Mouse (Mus musculus) forebrain, embryonic 15.5 days (tissue): ENCODE data around the gene Apol8. TPM values are rescaled to one million over a fixed set of nuclear protein-coding genes. Genes with fewer than 3 reads are reported as not detected.

Experiments
- ATAC-seq: fragments of 200-750 bp; cut with Nextera tagmentation; replicated peaks from 2 replicates; pipeline ENCODE4 v1.8.0; 2017; ENCODE audit warnings: mild to moderate bottlenecking, moderate TSS enrichment, moderate library complexity
- H3K27ac ChIP-seq: fragments of 300-500 bp; sonication (generic); replicated peaks from 2 replicates; pipeline ENCODE4 v1.5.1; 2015; ENCODE audit warnings: mild to moderate bottlenecking, inconsistent platforms
- H3K27me3 ChIP-seq: fragments of 300-500 bp; sonication (generic); 2 replicates; pipeline ENCODE4 v1.6.1; 2015; ENCODE audit warnings: inconsistent platforms
- H3K36me3 ChIP-seq: fragments of 300-500 bp; sonication (generic); 2 replicates; pipeline ENCODE4 v1.6.1; 2015; ENCODE audit warnings: mild to moderate bottlenecking, inconsistent platforms
- H3K4me1 ChIP-seq: fragments of 300-500 bp; sonication (generic); 2 replicates; pipeline ENCODE4 v1.6.1; 2015; ENCODE audit warnings: inconsistent platforms
- H3K4me2 ChIP-seq: fragments of 300-500 bp; sonication (generic); replicated peaks from 2 replicates; pipeline ENCODE4 v1.6.1; 2015; ENCODE audit warnings: mild to moderate bottlenecking, inconsistent platforms
- H3K4me3 ChIP-seq: fragments of 300-500 bp; sonication (generic); 2 replicates; pipeline ENCODE4 v1.5.1; 2015; ENCODE audit warnings: mild to moderate bottlenecking, inconsistent platforms
- H3K9ac ChIP-seq: fragments of 300-500 bp; sonication (generic); replicated peaks from 2 replicates; pipeline ENCODE4 v1.6.1; 2015; ENCODE audit warnings: mild to moderate bottlenecking, inconsistent platforms
- H3K9me3 ChIP-seq: fragments of 300-500 bp; sonication (generic); 2 replicates; pipeline ENCODE4 v1.6.1; 2016; ENCODE audit warnings: inconsistent platforms
- WGBS: fragments of 180-500 bp; shearing (Covaris S2); methylation state at CpG from one replicate; pipeline ENCODE4 v1.1.7; 2015; ENCODE audit warnings: mixed read lengths; 5-methylcytosine and 5-hydroxymethylcytosine counted together
- polyA plus RNA-seq: library from polyadenylated mRNA; unstranded; fragments of >200 nt; fragmentation: Nextera tagmentation; extraction: Ambion mirVana; gene quantifications from 2 replicates; pipeline ENCODE4 v1.2.1, GENCODE M21; 2015

Apol8 gene
- polyA plus RNA-seq, 1 experiment from 2014 or later = not detected

GRCm38 (mm10) chr15:77782449-77783014, 25.7 kb upstream of the Apol8 start:
- Histone ChIP-seq H3K36me3 (peaks cover 67% of the 10 kb centered on the region), H3K4me3 (no peak overlapping the region)
- WGBS = 84% methylated on average over 11 of the region's 11 CpGs

GRCm38 (mm10) chr15:77775186-77775963, 18.6 kb upstream of the Apol8 start:
- Histone ChIP-seq H3K4me3 (no peak overlapping the region), H3K4me2 (no peak overlapping the region), H3K9ac (no peak overlapping the region), H3K9me3 (no peaks in the 10 kb centered on the region), H3K27ac (no peak overlapping the region), H3K36me3 (peaks cover 74% of the 10 kb centered on the region), H3K27me3 (no peaks in the 10 kb centered on the region), H3K4me1 (no peaks in the 10 kb centered on the region)
- WGBS = 67% methylated on average over 20 of the region's 20 CpGs
- ATAC-seq = no peak

More at GRCm38 (mm10) chr15:77782449-77783014, 25.7 kb upstream of the Apol8 start:
- no peak overlapping the region for H3K9ac ChIP-seq
- no peak overlapping the region for H3K27ac ChIP-seq
- no peaks in the 10 kb centered on the region for H3K4me1 ChIP-seq
- no peak overlapping the region for H3K4me2 ChIP-seq
- ATAC-seq = no peak
- no peaks in the 10 kb centered on the region for H3K27me3 ChIP-seq
- H3K9me3 ChIP-seq = no peaks in the 10 kb centered on the region

DNA sequence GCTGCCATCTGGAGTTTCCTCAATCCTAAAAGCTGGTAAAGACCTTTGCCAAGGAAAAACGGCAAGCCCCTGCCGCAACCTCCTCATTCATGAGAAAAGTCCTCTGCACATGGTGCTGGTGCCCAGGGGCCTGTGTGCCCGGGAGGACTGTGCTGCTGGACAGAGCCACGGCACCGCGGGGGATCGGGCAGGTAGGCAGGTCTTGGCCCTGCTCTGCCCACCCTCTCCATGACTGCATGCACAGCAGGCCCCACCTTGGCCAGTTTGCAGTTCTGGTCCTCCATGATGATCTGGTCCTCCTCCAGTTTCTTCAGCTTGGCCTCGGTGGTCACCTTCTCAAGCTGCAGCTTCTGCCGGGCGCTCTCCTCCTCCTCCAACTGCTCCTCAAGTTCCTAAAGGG, 17.5 kb upstream of the Apol8 start:
- Histone ChIP-seq H3K4me1 (no peaks in the 10 kb centered on the region), H3K36me3 (peaks cover 84% of the 10 kb centered on the region), H3K9me3 (no peaks in the 10 kb centered on the region), H3K9ac (no peak overlapping the region), H3K27me3 (no peaks in the 10 kb centered on the region), H3K4me3 (no peak overlapping the region), H3K4me2 (no peak overlapping the region), H3K27ac (no peak overlapping the region)
- WGBS = 98% methylated on average over 10 of the region's 10 CpGs
- ATAC-seq = no peak

GRCm38 (mm10) chr15:77773099-77773915, 16.5 kb upstream of the Apol8 start:
- H3K4me3 ChIP-seq = no peak overlapping the region
- H3K9me3 ChIP-seq = no peaks in the 10 kb centered on the region
- H3K27me3 ChIP-seq = no peaks in the 10 kb centered on the region
- H3K4me1 ChIP-seq = no peaks in the 10 kb centered on the region
- 93% methylated on average over 19 of the region's 19 CpGs for WGBS
- no peak overlapping the region for H3K4me2 ChIP-seq
- peaks cover 89% of the 10 kb centered on the region for H3K36me3 ChIP-seq
- ATAC-seq = no peak
- no peak overlapping the region for H3K9ac ChIP-seq
- no peak overlapping the region for H3K27ac ChIP-seq

DNA sequence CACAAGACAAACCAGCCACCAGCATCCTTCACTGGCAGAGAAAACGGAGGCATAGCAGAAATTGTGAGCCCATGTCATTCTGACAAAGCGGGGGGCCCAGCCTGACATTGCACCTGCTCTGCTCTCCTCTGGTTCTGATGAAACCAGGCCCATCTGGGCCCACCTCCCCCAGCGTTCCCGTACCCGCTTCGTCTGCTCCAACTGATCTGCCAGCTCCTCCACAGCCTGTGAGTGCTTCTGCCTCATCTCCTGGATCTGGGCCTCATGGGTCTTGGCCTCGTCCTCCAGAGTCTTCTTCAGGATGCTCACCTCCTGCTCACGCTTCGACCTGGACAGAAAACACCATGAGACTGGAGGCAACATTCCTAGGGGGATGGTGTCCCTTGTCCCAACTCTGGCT, 14.1 kb upstream of the Apol8 start:
- H3K4me2 ChIP-seq = no peak overlapping the region
- 96% methylated on average over 9 of the region's 9 CpGs for WGBS
- H3K4me1 ChIP-seq = no peaks in the 10 kb centered on the region
- no peaks in the 10 kb centered on the region for H3K9me3 ChIP-seq
- no peak overlapping the region for H3K4me3 ChIP-seq
- peaks cover 89% of the 10 kb centered on the region for H3K36me3 ChIP-seq
- H3K27ac ChIP-seq = no peak overlapping the region
- H3K9ac ChIP-seq = no peak overlapping the region
- H3K27me3 ChIP-seq = no peaks in the 10 kb centered on the region
- ATAC-seq = no peak

GRCm38 (mm10) chr15:77770341-77770740, 13.5 kb upstream of the Apol8 start:
- no peaks in the 10 kb centered on the region for H3K27me3 ChIP-seq
- no peak overlapping the region for H3K4me3 ChIP-seq
- 97% methylated on average over 5 of the region's 5 CpGs for WGBS
- no peaks in the 10 kb centered on the region for H3K4me1 ChIP-seq
- H3K27ac ChIP-seq = no peak overlapping the region
- no peak for ATAC-seq
- H3K36me3 ChIP-seq = peaks cover 91% of the 10 kb centered on the region
- no peak overlapping the region for H3K4me2 ChIP-seq
- H3K9me3 ChIP-seq = no peaks in the 10 kb centered on the region
- no peak overlapping the region for H3K9ac ChIP-seq

- H3K4me2 ChIP-seq = no peak overlapping the region
- H3K4me3 ChIP-seq = no peak overlapping the region
- no peak overlapping the region for H3K27ac ChIP-seq
- no peaks in the 10 kb centered on the region for H3K4me1 ChIP-seq
- no peak for ATAC-seq
- no peaks in the 10 kb centered on the region for H3K27me3 ChIP-seq
- H3K36me3 ChIP-seq = peaks cover 89% of the 10 kb centered on the region
- WGBS = 93% methylated on average over 11 of the region's 11 CpGs
- H3K9me3 ChIP-seq = no peaks in the 10 kb centered on the region
- no peak overlapping the region for H3K9ac ChIP-seq
Observed at GRCm38 (mm10) chr15:77766981-77767380, 10.2 kb upstream of the Apol8 start.

DNA sequence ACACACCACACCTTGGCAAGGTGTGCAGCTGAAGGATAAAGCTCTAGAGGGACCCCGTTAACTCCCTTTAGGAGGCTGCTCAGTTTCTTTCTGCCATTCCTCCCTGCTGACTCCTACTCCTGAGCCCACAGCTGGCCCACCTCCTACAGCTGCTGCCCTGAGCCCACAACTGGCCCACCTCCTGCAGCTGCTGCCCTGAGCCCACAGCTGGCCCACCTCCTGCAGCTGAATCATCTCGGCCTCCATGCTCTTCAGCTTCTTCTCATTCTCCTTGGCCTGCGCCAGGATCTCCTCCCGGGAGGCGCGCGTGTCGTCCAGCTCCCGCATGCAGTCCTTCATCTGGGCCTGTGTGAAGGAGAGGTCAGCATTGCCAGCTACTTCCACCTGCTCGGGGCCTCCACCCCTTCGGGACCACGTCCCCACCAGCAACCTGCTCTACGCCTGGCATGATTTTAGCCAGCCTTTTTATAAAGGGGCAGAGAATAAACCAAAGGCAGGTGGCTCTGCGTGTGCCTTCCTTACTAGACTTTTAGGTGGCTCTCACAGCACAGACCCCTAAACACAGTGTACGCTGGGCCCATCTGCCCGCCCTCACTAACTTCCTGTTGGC, 8.8 kb upstream of the Apol8 start:
- Histone ChIP-seq H3K4me1 (no peaks in the 10 kb centered on the region), H3K4me3 (no peak overlapping the region), H3K27me3 (no peaks in the 10 kb centered on the region), H3K9me3 (no peaks in the 10 kb centered on the region), H3K36me3 (peaks cover 85% of the 10 kb centered on the region), H3K4me2 (no peak overlapping the region), H3K9ac (no peak overlapping the region), H3K27ac (no peak overlapping the region)
- ATAC-seq = no peak
- 94% methylated on average over 16 of the region's 16 CpGs for WGBS

DNA sequence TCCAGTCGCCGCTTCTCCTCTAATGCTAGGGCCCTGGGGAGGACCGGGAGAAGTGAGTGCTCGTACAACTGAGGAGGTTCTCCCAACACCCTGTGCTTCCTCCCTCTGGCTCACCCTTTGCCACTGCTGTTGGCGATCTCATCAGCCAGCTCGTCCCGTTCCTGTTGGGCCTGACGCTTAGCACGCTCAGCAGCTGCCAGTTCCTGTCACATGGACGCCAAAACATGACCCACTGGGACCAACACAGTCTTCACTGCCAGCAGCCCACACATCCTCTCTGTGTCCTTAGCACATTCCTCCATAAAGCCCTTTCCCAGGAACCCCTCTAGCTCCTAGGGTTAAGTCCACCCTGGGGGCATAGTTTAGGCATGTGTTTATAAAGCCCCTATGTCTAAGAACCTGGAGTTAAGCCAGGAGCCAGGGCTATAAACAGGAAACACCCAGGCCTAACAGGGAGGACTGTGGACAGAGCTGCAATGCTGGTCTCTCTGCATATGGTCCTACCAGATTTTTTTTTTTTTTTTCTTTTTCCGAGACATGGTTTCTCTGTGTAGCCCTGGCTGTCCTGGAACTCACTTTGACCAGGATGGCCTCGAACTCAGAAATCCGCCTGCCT, 7.7 kb upstream of the Apol8 start:
- ATAC-seq = no peak
- Histone ChIP-seq H3K4me3 (no peak overlapping the region), H3K4me1 (no peaks in the 10 kb centered on the region), H3K9me3 (no peaks in the 10 kb centered on the region), H3K9ac (no peak overlapping the region), H3K27ac (no peak overlapping the region), H3K27me3 (no peaks in the 10 kb centered on the region), H3K36me3 (peaks cover 77% of the 10 kb centered on the region), H3K4me2 (no peak overlapping the region)
- WGBS = 71% methylated on average over 13 of the region's 13 CpGs

- no peaks in the 10 kb centered on the region for H3K9me3 ChIP-seq
- H3K27ac ChIP-seq = no peak overlapping the region
- H3K9ac ChIP-seq = no peak overlapping the region
- H3K36me3 ChIP-seq = peaks cover 69% of the 10 kb centered on the region
- no peak overlapping the region for H3K4me3 ChIP-seq
- ATAC-seq = no peak
- 94% methylated on average over 11 of the region's 11 CpGs for whole genome bisulfite sequencing
- H3K4me2 ChIP-seq = no peak overlapping the region
- H3K4me1 ChIP-seq = no peaks in the 10 kb centered on the region
- H3K27me3 ChIP-seq = no peaks in the 10 kb centered on the region
Observed at GRCm38 (mm10) chr15:77763702-77764101, 6.9 kb upstream of the Apol8 start.

- Histone ChIP-seq H3K9me3 (no peaks in the 10 kb centered on the region), H3K36me3 (peaks cover 62% of the 10 kb centered on the region), H3K27ac (no peak overlapping the region), H3K9ac (no peak overlapping the region), H3K4me1 (no peaks in the 10 kb centered on the region), H3K4me2 (no peak overlapping the region), H3K4me3 (no peak overlapping the region), H3K27me3 (no peaks in the 10 kb centered on the region)
- ATAC-seq = no peak
- 95% methylated on average over 16 of the region's 16 CpGs for WGBS
Observed at GRCm38 (mm10) chr15:77763050-77763449, 6.2 kb upstream of the Apol8 start.
